Mouse (Mus musculus) ovary, postnatal 36 days (tissue): ENCODE data around the gene Tns1.
"Not testable (repeated sequence)": the region's sequence is repeated elsewhere in the genome, so short reads cannot be mapped to it uniquely, and the experiment has no call there.

Experiments
- DNase-seq: peaks from one replicate; pipeline ENCODE4 v3.0.0; 2022; ENCODE audit warnings: low spot score, mixed read lengths

Gene Tns1

DNA sequence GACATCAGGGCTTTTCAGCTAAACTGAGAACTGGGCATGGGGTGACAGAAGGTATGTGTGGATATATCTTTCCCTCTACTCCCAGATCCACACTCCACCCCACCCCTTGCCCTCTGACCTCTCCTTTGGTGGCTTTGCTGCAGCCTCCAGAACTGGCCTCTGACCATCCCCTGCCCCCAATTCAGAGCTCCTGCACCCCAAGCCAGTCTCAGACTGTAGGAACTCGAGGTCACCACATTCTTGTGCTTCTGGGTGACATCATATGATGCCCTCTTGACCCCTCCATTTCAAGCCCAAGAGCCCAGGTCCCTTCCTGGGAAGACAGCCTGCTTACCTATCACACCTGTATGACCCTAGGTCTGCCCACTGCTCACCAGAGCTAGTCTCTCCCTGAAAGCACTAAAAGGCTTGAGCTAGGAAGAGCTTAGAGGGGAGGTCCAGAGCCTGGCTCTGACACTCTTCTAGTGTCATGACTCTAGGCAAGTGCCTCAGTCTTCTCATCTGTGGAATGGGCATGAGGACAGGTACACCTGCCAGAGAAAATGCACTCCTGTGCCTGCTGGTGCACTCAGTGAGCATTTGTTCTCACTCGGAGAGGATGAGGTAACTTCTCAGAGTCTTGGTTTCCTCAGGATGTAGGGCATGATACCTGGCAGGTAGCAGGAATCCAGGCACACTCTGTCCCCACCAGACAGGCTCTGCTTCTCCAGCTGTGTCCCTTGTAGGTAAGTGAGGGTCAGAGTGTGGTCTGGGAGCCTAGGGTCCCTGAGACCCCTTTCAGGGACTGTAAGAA lies 214.9 kb downstream of the Tns1 start:
- peak; percentile 2 for DNase-seq

DNA sequence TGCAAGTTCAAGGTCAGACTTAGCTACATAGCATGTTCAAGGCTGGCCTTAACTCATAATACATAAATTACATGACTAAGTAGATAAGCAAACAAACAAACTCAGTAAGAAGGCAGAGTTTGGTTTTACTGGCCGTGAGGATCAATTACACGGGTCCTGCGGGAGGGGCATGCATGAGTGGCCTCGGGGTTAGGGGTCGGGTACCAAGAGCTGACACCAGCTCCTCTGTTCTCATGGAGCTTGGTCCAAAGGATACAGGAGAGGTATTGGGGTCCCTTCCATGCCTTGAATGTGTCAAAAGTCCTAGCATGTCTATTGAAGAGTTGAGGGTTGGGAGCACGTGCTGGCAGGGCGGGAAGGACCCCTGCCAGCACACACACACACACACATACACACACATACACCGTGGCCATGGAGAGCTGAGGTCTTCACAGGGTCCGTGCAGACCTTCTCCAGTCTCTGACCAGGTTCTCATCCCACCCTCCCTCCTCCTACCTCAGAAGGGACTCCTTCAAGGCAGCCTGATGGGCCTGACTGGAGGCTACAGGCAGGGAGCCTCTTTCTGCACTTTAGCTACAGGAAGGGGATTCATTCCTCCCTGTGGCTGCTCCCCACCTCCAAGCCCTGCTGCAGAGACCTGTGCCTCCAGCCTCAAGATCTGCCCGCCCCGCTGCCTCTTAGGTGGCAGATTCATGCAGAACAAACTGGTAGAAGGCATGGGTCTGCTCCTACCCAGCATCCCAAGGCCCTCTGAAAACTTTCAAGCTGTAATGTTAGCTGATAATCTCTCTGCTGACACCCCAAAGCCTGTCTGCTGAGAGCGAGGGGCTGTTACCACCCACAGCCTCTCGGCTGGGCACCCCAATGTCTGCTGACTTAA lies 215.9 kb downstream of the Tns1 start:
- no peak for DNase-seq

DNA sequence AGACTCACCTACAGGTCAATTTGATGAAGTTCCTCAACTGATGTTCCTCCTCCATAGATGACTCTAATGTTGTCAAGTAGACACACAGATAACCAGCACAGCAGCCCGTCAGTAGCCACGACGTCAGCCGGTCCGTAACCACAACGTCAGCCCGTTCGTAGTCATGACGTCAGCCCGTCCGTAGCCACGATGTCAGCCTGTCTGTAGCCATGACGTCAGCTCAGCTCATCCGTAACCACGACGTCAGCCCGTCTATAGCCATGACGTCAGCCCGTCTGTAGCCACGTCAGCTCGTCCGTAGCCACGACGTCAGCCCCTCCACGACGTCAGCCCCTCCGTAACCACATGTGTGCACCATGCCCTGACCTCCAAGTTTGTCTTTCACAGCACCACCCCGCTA lies 217.1 kb downstream of the Tns1 start:
- DNase-seq, result no peak

DNA sequence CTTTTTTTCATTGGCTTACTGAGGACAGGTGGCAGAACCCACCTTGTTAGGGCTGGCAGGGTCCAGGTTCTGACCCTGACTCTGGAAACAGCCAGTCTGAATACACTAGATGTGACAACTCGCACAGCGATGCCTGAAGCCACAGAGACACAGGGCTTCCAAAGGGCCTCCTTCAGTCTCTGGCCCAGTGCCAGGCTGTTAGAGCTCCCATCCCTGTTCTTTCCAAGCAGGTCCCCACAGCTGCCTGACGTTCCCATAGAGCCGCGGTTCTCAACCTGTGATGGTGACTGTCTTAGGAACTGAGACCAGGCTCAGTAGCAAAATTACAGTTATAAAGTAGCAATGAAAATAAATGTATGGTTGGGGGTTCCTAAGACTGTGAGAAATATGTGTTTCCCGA lies 217.9 kb downstream of the Tns1 start:
- DNase-seq, result no peak

DNA sequence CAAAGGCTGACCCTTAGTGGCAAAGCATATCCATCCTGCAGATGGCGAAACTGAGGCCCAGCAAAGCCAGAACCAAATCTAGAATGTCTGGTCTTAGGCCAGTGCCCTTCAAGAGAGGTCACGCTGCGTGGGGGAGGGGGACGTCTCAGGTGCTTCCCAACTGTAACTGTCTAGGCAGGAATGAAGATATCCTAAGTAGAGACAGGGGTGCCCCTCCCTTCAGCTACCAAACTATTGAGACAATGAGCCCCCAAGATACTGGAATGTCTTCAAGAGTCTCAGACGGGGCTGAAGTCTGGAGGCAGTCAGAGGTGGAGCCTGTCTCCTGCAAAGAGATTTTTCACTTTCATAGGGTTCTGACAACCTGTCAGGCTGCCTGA lies 218.4 kb downstream of the Tns1 start:
- DNase-seq, result no peak

DNA sequence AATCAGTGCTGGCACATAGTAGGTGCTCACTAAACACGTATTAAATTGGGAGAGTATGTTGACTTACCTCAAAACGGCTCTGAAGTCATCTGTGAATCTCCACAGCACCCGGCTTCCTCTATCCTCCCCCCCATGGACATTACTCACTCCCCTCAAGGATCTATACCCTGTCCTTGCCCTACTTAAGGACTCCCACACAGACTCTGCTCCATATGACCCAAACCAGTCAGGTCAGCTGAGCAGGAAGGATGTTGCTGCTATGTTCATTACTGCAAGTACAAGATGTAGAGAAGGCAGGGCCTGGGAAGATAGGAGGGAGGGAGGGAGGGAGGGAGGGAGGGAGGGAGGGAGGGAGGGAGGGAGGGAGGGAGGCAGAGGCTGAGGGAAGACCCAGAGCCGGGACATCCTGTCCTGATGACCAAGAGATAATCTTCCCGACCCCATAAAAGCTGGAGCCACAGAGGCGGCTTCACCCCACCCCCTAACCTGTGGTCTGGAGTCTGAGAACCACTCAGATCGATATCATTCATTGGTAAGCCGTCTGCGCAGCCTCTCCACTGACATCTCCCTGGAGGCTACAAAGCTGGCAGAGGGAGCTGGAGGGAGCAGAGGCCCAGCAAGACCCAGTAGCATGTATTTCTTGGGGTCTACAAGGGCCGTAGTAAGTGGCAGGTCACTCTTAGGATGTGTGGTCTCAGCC lies 219.0 kb downstream of the Tns1 start:
- no peak for DNase-seq

DNA sequence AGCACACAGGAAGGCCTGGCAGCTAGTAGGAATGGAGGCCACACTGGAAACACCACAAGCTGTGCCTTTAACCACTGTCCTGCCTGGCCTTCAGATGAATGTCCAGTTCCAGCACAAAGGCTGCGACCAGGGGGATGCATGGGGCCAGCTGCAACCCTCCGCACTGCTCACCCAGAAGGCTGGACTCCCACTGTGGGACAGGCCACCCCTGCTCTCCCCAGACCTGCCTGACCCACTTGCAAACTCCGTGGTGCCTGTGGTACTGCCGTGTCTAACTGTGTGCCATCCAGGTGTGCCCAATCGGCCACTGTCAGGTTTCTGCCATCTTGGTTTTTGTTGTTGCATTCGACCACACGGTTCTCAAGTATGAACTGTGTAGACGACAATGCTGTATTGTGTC lies 219.6 kb downstream of the Tns1 start:
- DNase-seq, result no peak

DNA sequence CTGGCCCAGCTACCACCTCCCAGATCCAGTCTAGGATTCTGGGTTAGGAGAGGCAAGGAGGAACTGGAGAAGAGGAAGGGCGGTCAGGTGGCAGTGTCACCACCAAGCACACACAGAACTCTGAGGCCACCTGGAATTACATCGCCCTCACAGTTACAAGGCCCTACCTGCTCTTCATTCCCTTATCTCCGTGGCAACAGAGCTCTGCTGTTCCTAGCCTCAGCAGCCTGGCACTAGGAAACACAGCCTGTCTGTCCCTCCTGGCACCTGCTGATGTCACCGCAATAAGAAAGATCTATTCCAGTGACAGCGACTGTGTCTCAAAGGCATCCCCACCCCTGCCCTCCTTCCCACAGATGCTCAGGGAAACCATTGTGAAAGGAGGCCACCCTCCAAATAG lies 221.2 kb downstream of the Tns1 start:
- no peak for DNase-seq

DNA sequence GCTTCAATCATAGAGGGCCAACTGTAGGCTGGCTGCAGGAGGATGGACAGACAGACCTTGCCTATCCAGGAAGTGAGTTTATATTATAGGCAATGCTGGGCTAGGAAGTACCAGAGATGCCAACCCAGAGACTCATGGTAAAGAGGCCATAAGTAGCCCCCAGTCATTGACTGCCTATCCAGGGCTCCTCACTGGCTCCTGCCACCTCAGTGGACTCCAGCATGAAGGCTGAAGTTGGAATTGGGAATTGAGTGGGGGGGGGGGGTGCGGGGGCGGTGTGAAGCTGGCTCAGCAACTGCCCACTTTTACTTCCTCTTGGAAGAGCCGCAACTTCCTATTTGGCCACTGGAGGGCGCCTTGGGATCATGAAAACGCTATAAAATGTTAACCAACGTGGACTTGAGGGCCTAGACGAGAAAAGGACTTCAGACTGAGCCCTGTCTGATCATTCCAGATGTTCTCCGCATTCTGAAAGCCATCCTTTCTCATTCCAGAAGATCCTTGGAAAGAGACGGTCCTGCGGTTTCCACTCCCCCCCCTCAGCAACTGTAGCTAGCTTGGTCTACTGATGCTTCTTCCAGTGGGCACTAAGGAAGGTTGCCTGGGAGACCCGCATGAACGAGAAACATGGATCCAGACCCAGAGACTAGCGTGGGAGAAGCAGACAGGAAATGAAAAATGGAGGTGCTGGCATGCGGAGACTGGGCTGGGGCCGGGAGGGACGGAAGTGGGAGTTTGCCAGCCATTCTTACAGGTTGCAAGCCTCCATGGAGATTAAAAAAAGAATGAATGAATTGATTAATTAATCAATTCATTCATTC lies 221.9 kb downstream of the Tns1 start:
- peak; percentile 69 for DNase-seq

DNA sequence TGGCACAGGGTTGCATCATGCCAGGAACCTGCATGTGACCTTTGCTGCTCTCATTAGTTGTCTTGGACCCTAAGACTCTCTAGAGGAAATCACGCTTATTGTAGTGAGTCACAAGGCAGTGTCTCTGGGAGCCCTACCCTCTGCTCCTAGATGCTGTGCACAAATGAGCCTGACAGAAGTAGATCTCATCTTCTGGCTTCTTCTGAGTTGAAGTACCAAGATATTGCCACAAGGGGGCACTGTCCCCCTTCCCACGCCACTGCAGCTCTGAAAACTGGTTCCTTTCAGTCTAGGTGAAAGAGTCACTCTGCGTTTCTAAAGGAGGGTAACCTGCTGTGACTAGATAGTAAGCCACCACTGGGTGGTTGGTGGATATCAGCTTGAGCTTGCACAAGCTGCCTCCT lies 222.8 kb downstream of the Tns1 start:
- DNase-seq, result peak; percentile 63

DNA sequence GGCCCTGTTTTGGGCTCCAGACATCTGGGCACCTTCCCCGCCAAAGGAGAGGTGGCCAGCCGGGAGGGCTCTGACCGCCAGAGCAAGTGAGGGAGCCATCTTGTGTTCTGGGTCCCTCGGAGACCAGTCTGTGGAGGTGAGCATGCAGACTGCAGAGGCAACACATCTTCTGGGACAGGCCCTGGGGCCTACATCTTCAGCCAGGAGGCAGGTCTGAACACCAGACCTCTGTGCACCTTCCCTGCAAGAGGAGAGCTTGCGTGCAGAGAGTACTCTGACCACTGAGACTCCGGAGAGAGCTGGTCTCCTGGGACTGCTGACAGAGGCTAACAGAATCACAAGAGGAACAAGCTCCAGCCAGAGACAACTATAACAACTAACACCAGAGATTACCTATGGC lies 228.8 kb downstream of the Tns1 start:
- not testable (repeated sequence) for DNase-seq

DNA sequence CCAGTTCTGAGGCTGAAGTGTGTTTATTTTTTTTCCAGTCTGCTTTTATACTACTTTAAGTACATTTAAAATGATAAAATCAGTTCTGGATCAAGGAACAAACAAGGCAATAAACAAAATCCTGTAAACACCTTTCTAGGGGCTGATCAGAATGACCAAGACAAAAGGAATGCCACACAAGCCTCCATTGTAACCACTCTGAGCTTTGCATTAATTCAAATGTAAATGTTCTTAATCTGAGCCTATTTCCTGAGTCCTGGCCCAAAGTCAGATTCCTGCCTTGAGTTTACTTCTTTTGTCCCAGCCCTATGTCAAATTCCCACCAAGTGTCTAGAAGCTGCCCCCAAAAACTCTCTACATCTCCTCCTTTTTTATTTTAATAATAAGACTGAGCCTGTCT lies 243.5 kb downstream of the Tns1 start:
- no peak for DNase-seq

DNA sequence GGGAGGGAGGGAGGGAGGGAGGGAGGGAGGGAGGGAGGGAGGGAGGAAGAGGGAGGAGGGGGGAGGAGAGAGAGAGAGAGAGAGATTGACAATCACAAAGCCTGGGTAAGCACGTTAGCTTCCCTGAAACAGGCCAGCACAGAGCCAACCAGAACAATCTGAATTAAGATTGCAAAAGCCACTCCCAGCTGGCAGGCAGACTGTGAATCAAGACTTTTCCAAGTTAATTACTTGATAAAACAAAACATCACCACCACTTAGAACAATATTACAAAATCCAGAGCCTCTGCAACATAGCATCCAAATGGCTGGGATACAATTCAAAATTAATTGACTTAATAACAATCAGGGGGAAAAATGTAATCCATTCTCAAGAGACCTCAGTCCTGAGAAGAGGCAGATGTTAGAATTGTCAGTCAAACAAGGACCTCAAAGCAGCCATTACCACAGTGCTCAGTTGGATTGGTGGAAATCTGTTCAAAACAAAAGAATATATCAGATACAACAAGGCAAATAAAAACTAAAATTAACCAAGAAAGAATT lies 248.5 kb downstream of the Tns1 start:
- DNase-seq, result no peak

DNA sequence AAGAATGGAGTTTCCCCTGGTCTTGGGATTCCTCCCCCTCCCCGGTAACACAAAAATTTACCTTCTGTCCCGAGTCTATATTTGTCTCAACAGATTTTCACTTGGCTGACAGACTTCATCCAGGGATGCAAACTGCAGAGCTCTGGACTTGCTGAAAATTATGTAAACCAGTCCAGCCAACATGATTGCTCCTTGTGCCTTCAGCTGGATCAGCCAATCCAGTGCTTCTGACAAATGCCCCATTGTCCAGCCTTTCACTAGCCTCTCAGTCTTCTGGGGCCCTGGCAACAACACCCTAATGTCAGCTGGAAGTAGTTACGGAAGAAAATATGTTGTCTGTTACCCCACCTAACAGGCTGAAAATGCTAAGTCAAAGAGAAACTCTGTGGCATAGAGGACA lies 259.9 kb downstream of the Tns1 start:
- no peak for DNase-seq

DNA sequence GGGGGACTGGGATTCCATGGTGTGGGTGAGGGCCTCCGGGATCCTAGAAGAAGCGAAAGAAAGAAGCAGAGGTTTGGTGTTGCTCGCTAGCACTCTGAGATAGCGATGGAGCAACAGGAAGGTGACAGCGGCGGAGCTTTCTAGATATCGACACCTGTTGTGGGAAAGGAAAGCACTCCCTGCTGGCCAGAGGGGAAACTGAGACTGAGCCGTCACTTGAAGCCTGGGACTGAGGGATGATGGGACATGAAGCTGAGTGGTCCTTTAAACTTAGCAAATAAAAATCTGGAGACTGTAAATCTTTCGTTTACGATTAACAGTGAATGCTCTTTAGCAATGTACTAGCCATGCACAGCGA lies 261.2 kb downstream of the Tns1 start:
- DNase-seq, result no peak

DNA sequence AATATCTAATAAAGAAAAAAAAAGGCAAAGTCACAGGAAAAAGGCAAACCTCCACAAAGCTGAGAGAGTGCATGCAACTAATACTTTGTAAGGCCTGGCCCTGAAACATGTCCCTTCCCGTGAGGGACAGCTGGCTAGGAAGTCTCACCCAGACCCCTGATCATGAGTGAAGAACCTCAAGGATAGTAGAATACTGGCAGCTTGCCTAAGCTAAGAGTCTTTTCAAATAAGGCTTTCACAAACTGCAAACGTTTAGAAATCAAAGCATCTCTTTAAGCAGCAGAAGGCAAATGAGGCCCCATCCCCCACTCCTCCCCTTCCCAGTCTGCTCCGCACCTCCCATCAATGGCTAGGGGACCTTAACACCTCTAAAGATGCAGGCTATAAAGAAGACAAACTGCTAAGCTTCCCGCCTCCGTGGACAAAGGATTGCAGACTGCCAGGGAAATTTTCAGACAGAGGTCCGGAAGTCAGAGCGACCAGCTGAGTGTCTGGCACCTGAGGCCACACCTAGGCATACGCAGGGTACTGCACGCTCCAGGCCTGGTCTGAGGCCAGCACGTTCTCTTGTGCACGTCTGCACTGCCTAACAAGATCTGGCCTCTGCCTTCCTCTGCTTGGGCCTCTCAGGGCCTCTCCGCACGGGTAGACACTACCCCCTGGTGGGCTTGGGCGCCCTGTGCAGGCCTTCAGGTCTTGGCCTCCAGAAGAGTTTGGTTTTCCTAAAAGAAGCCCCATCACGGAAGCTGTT lies 261.8 kb downstream of the Tns1 start:
- peak; percentile 72 for DNase-seq

DNA sequence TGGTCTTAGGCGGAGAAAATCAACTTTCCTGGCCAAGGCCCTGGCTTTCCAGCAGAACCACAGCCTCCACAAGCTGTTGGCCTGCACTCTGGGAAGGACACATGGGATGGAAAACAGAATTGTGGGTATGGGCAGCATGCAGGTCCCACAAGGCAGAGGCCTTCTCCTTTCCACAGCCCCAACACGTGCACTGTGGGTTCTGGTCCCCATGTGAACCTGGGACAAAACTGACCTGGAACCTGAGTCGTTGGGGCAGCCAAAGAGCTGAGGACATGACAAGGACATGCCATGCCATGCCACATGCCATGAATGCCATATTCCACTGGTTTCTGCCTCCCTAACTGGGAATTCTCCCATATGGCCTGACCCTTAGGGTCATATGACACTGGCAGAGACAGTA lies 263.8 kb downstream of the Tns1 start:
- no peak for DNase-seq
